Mouse (Mus musculus) retina, embryonic 14.5 days (tissue): ENCODE data around the gene Gnpnat1.
A peak's percentile ranks its signal among the peaks of the same experiment; 100 is the strongest.
"Not testable (repeated sequence)": the region's sequence is repeated elsewhere in the genome, so short reads cannot be mapped to it uniquely, and the experiment has no call there.

Experiments used
- DNase-seq: peaks from one replicate; pipeline ENCODE4 v3.0.0-alpha.2; 2015; ENCODE audit warnings: low spot score

The Gnpnat1 gene

DNA sequence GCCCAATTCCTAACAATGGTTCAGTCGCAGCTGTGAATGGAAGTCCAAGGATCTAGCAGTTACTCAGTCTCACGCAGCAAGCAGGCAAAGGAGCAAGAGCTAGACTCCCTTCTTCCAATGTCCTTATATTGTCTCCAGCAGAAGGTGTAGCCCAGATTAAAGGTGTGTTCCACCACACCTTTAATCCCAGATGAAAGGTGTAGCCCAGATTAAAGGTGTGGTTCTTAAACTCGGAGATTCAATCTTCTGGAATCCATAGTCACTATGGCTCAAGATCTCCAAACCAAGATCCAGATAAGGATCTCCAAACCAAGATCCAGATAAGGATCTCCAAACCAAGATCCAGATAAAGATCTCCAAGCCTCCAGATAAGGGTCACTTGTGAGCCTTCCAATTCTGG is at the start of gene Gnpnat1:
Gnpnat1 (minus strand) TSS at position 101 of the 400 bp plus-strand sequence.
- DNase-seq, result not testable (repeated sequence)

GRCm38 (mm10) chr14:45453538-45454233 is 49.0 kb upstream of the Gnpnat1 start:
- peak; percentile 42 for DNase-seq

DNA sequence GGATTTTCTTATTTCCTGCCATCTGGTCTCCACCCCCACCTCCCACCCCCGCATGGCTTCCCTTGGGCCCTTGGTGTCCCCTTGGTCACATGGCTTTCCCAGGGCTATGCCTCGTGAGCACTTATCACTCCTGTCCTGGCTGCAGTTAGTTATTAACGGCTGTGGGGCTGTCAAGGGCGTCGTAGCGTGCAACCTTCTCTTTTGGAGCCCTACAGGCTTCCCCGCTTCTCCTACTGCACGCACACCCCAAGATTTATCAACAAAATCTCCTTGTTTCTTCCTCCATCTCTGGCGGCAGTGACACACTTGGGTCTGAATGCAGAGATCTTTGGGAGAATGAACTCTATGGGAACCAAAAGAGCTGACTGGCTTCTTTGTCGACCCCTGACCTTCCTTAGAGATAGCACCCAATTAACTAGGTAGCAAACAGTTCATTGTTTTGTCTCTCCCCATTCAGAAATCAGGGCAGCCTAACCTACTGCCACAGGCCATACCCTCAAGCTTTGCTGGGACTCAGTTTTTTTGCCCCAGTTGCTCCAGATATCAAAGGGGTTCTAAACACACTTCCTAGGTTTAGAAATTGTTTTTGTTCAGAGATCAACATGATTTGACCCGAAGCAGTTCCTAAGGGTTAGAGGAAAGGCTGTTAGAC is 48.3 kb upstream of the Gnpnat1 start:
- DNase-seq, result peak; percentile 63

DNA sequence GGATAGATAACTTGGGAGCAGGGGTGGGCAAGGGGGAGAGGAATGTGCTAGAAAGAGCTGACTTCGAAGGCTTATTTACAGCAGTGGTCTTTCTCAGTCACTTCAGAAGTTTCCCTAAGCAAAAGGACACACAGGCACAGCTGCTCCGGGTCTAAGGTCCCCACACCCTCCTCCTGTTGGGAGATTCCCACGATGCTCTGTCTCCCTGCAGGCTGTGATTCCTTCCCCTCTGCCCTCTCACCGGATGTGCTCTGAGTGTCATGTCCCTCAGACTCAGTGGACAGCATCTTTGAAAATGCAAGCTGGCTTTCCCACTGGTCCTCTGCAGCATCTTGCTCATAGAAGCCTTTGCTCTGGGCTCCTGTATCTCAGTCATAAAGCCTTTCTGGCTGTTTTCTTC is 47.4 kb upstream of the Gnpnat1 start:
- DNase-seq, result peak; percentile 37

DNA sequence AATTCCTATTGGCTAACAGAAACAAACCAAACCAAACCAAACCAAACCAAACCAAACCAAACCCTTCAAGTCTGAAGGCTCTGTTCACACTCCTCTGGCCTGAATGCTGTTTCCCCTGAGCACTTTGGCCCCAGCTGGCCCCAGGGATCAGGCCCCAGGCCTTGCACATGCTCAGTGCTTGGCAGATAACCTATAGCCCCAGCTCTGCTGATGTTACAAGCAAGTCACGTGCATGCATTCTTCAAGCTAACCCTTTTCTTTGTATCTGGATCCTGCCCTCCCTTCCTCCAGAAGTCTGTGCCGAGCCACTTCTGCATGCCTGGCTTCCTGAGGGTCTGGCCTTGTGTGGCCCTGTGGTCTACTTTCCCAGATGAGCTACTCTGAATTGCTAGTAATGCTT is 46.4 kb upstream of the Gnpnat1 start:
- peak; percentile 47 for DNase-seq

GRCm38 (mm10) chr14:45446777-45447176 is 42.1 kb upstream of the Gnpnat1 start:
- DNase-seq, result no peak

GRCm38 (mm10) chr14:45445445-45445844 is 40.7 kb upstream of the Gnpnat1 start:
- DNase-seq, result no peak

GRCm38 (mm10) chr14:45444870-45445269 is 40.2 kb upstream of the Gnpnat1 start:
- no peak for DNase-seq

- DNase-seq, result no peak
Measured at GRCm38 (mm10) chr14:45442781-45443560, 38.3 kb upstream of the Gnpnat1 start.

DNA sequence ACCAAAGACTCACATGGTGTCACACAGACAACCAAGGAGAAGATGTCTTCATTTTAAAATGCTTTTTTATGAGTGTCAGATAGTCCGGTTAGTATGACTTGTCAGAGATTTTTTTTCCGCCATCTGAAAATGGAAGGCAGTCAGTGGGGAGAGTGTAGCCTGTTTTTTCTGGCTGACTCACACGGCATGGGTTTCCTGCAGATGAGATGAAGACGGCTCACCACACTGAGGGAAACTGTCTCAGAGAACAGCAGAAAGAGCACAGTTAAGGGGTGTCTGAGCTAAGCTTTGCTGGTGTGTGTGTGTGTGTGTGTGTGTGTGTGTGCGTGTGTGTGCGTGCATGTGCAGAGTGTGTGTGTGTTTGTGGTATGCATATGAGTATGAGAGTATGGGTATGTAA is 36.6 kb upstream of the Gnpnat1 start:
- DNase-seq, result no peak

DNA sequence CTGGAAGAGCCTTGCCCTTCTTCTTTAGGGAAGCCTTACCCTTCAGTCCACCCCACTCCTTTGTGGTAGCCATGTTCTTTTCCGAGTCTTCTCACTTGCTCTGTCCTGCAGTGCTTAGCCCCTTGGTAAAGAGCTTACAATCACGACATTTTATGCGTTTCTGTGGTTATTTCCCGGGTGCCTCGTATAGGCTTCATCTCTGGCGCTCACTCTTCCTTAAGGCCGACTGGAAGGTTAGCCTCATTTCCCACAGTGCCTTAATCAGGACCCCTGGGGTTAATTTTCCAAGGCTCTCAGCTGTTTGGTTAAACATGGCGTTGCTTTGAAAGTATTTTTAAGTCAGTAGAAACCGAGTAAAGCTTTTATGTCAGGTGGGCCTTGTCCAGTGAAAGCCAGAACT is 34.7 kb upstream of the Gnpnat1 start:
- DNase-seq, result no peak

DNA sequence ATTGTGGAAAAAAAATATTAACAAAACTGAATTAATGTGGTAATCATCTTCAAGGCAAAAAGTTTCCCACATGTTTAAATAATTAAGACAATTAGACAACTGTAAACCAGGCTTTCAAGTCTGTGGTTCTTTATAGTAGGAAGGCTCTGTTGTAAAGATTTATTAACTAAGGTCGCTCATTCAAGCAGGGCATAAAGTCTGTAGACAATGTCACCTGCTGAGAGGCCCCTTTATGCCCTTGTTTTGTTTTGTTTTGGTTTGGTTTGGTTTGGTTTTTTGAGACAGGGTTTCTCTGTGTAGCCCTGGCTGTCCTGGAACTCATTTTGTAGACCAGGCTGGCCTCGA is 34.2 kb upstream of the Gnpnat1 start:
- DNase-seq, result no peak

DNA sequence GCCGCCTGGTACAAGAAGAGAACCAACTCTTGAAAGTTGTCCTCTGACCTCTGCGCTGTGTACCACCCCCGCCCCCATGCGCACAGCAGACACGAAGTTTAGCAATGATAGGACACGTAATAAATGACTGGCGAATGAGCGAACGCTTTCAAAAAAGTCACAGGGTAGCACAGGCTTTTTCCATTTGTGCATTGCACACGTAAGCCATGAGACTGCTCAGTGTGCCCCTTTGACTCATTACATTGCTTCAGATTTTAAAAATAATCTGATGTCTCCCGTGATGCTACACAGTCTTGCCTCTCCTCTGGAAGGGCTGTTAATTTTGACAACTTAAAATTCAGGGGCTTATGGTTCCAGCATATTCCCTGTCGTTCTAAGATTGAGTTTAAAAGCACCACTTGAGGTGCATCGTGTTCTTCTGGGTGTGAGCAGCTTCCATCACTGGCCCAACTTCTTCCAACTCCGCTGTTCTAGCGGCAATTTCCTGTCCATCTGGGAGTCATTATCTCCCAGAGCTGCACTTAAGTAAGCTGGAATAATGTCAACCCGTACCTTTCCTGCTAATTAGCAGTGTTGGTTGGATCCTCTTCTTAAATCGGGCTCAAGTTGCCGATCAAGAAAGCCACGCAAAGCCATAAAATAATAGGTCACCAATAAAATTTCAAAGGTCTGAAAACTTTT is 33.7 kb upstream of the Gnpnat1 start:
- no peak for DNase-seq

- DNase-seq, result no peak
Measured at GRCm38 (mm10) chr14:45434220-45434619, 29.5 kb upstream of the Gnpnat1 start.

- no peak for DNase-seq
Measured at GRCm38 (mm10) chr14:45432003-45432402, 27.3 kb upstream of the Gnpnat1 start.

DNA sequence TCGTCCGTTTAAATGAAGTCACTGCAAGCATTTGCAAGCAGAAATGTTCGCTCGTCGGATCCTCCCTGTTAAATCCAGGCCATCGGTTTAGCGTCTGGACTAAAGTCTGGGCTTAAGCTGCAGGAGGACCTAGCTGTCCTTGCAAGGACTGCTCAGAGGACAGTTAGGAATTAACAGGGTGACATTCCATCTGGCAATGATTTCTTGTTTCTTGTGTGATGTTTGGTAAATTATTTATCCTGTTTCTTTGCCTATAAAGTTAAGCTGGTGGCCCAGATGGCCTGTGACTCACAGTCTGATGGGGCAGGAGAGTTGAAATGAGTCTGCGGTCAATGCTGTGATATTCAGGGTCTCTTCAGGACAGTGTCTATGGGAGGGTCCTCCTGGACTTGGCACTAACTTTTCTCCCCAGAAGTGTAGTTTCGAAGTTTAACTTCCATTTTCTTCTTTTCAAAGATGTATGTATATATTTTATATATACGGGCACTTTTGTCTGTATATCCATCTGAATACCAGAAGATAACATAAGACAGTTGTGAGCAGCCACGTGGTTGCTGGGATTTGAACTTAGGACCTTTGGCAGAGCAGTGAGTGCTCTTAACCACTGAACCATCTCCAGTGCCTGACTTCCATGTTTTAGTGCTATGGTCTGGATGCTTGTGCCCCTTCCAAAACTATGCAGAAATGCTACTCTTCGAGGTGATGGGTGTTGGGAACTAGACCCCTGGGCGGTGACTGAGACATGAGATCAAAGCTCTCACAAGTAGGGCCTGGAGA is 25.5 kb upstream of the Gnpnat1 start:
- no peak for DNase-seq

DNA sequence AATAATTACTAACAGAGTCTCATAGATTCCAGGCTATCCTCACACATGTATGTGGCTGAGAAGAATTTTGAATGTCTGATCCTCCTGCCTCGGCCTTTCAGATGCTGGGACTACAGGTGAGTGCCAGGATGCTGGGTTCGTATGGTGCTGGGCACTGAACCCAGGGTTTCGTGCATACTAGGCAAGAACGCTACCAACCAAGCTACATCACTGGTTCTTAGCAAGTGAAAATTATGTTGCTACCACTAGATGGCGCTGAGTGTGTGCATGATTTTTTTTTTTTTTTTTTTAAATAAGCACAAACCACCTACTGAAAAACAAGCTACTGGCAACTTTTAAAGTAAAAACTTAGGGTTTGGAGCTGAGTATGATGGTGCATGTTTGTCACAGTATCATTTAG is 18.5 kb upstream of the Gnpnat1 start:
- peak; percentile 89 for DNase-seq

GRCm38 (mm10) chr14:45422371-45422770 is 17.7 kb upstream of the Gnpnat1 start:
- no peak for DNase-seq

GRCm38 (mm10) chr14:45419323-45419722 is 14.6 kb upstream of the Gnpnat1 start:
- DNase-seq, result no peak

DNA sequence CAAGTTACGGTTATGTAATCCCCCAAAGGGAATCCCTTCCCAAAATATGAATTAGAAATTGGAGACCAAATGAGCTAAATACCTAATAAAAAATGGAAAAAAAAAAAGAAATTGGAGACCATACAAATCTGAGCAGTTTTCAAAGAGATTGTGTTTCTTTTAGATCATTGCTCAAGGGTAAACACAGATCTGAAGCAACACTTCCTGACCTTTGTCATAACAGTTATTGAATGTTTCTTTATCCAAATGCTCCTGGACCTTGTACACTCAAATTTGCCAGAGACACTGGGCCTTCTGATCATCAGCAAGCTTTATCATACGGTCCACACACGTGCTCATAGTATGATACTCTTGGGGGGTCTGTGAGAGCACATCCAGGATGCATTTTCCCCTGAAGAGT is 13.8 kb upstream of the Gnpnat1 start:
- DNase-seq, result no peak

GRCm38 (mm10) chr14:45416265-45416664 is 11.6 kb upstream of the Gnpnat1 start:
- DNase-seq, result no peak

GRCm38 (mm10) chr14:45403651-45404050 is 1.1 kb downstream of the Gnpnat1 start:
- no peak for DNase-seq
